ENCODE assay signal across 8 mouse cellular contexts in genomic region chr8:126659691-126660657, GRCm38 (mm10).
DNase-seq lines count a peak whose midpoint lies in the region; ATAC-seq and TF ChIP-seq lines count a peak whose summit lies in the region.

No protein-coding gene starts in this region.

- no peaks in the 10 kb centered on the region for H3K9me3 ChIP-seq in heart, embryonic 14.5 days (ENCODE audit: control insufficient read depth, low read length)
- H3K9me3 ChIP-seq in limb, embryonic 11.5 days (ENCODE audit: control insufficient read depth, low read length): no peaks in the 10 kb centered on the region
- no peaks in the 10 kb centered on the region for H3K9me3 ChIP-seq in midbrain, postnatal 0 days (ENCODE audit: low read length)

- no peaks in the 10 kb centered on the region for H3K27me3 ChIP-seq in heart, embryonic 14.5 days (ENCODE audit: control insufficient read depth, insufficient read depth, low read length)
- no peaks in the 10 kb centered on the region for H3K27me3 ChIP-seq in limb, embryonic 11.5 days (ENCODE audit: control insufficient read depth, insufficient read depth, low read length)
- no peaks in the 10 kb centered on the region for H3K27me3 ChIP-seq in midbrain, postnatal 0 days (ENCODE audit: insufficient read depth, low read length)
- no peaks in the 10 kb centered on the region for H3K27me3 ChIP-seq in cerebellum, adult 2 months (ENCODE audit: control insufficient read depth, insufficient read depth, low read length)

- no peaks in the 10 kb centered on the region for H3K36me3 ChIP-seq in heart, embryonic 14.5 days (ENCODE audit: control insufficient read depth, insufficient read depth, low read length)
- H3K36me3 ChIP-seq in limb, embryonic 11.5 days (ENCODE audit: control insufficient read depth, insufficient read depth, low read length): no peaks in the 10 kb centered on the region
- no peaks in the 10 kb centered on the region for H3K36me3 ChIP-seq in midbrain, postnatal 0 days (ENCODE audit: insufficient read depth, low read length)

- peak overlapping the region; percentile 55 for H3K4me2 ChIP-seq in heart, embryonic 14.5 days (ENCODE audit: low read length)
- H3K4me2 ChIP-seq in limb, embryonic 11.5 days (ENCODE audit: low read depth, severe bottlenecking): no peak overlapping the region; the same call in 1 of the 2 replicates
- H3K4me2 ChIP-seq in midbrain, postnatal 0 days (ENCODE audit: low read depth, low read length, poor library complexity, severe bottlenecking): peak overlapping the region; percentile 12; the same call in 1 of the 2 replicates

- ATAC-seq in CD4-positive, CD25-positive, alpha-beta regulatory T cell, adult 4 months: no peak
- ATAC-seq in heart, embryonic 14.5 days (ENCODE audit: insufficient number of reproducible peaks, insufficient read depth, low FRiP score, low read depth): 0 out of 2 replicates have a peak, but pooled peaks have one; percentile 42
- ATAC-seq in limb, embryonic 11.5 days (ENCODE audit: insufficient number of reproducible peaks, low FRiP score, low TSS enrichment, low read depth): no peak
- ATAC-seq in midbrain, postnatal 0 days (ENCODE audit: low FRiP score): no peak
- ATAC-seq in frontal cortex, adult (ENCODE audit: low TSS enrichment): no peak

- DNase-seq in CD4-positive, CD25-positive, alpha-beta regulatory T cell, adult 2 months (ENCODE audit: low read depth, low spot score): peak; percentile 47
- DNase-seq in brain, embryonic 14.5 days (ENCODE audit: low read depth): peak; percentile 73
- peak; percentile 44 for DNase-seq in limb, embryonic 11.5 days (ENCODE audit: low spot score)
- DNase-seq in midbrain, postnatal 0 days (ENCODE audit: low spot score): no peak
- no peak for DNase-seq in cerebellum, adult 2 months

- peaks cover 37 to 56% of the 10 kb centered on the region in 2 experiments for H3K4me1 ChIP-seq in heart, embryonic 14.5 days (ENCODE audit: control insufficient read depth in 2 of 2, insufficient read depth in 2 of 2, low read length in 2 of 2)
- peaks cover 39% of the 10 kb centered on the region for H3K4me1 ChIP-seq in limb, embryonic 11.5 days (ENCODE audit: control insufficient read depth, insufficient read depth, low read length)
- peaks cover 35% of the 10 kb centered on the region for H3K4me1 ChIP-seq in midbrain, postnatal 0 days (ENCODE audit: insufficient read depth, low read length)
- peaks cover 16% of the 10 kb centered on the region for H3K4me1 ChIP-seq in cerebellum, adult 2 months (ENCODE audit: control insufficient read depth, insufficient read depth, low read length)

- no peak for TF ChIP-seq POLR2A in brain, embryonic 14.5 days (IDR thresholded peaks at IDR 0.05; ENCODE audit: borderline replicate concordance, extremely low read depth, insufficient read depth, insufficient read length, poor library complexity, severe bottlenecking)
- no peak for TF ChIP-seq POLR2A in cerebellum, adult 2 months (IDR thresholded peaks at IDR 0.05; ENCODE audit: borderline replicate concordance, insufficient read depth, low read length)

- peak overlapping the region; percentile 71 for H3K9ac ChIP-seq in heart, embryonic 14.5 days (ENCODE audit: low read length)
- peak overlapping the region; percentile 38; the same call in 1 of the 2 replicates for H3K9ac ChIP-seq in limb, embryonic 11.5 days (ENCODE audit: low read length)
- no peak overlapping the region; the same call in 1 of the 2 replicates for H3K9ac ChIP-seq in midbrain, postnatal 0 days (replicated peaks; ENCODE audit: low read length, poor library complexity, severe bottlenecking)

- TF ChIP-seq CTCF in brain, embryonic 14.5 days (IDR thresholded peaks at IDR 0.05; ENCODE audit: borderline replicate concordance, extremely low read depth, insufficient read depth, insufficient read length): no peak
- TF ChIP-seq CTCF in midbrain, postnatal 0 days (IDR thresholded peaks at IDR 0.05): no peak
- TF ChIP-seq CTCF in cerebellum, adult 2 months (IDR thresholded peaks at IDR 0.05; ENCODE audit: borderline replicate concordance, insufficient read depth, low read depth, low read length): no peak

- H3K27ac ChIP-seq in heart, embryonic 14.5 days (replicated peaks in 1 of 2; ENCODE audit: control insufficient read depth in 1 of 2, insufficient read depth in 1 of 2, low read depth in 2 of 2, low read length in 2 of 2): peak overlapping the region; percentile 94 to 95
- H3K27ac ChIP-seq in limb, embryonic 11.5 days (replicated peaks; ENCODE audit: low read depth, low read length): peak overlapping the region; percentile 70; the same call in 1 of the 2 replicates
- H3K27ac ChIP-seq in midbrain, postnatal 0 days (ENCODE audit: low read depth, low read length): peak overlapping the region; percentile 63
- no peak overlapping the region for H3K27ac ChIP-seq in cerebellum, adult 2 months (ENCODE audit: insufficient read depth, low read length)

- peak overlapping the region; percentile 12 to 15; a peak in 3 of 4 replicates for H3K4me3 ChIP-seq in heart, embryonic 14.5 days (ENCODE audit: control insufficient read depth in 1 of 2, insufficient read depth in 1 of 2, low read depth in 1 of 2, low read length in 2 of 2)
- H3K4me3 ChIP-seq in limb, embryonic 11.5 days (ENCODE audit: low read depth, low read length): no peak overlapping the region
- no peak overlapping the region for H3K4me3 ChIP-seq in midbrain, postnatal 0 days (ENCODE audit: low read depth, low read length)
- no peak overlapping the region for H3K4me3 ChIP-seq in cerebellum, adult 2 months (replicated peaks; ENCODE audit: insufficient read depth, low read depth, low read length)

- WGBS in heart, embryonic 14.5 days: 34% methylated on average over 12 of the region's 12 CpGs
- WGBS in limb, embryonic 11.5 days: 54% methylated on average over 12 of the region's 12 CpGs
- 46% methylated on average over 12 of the region's 12 CpGs for WGBS in midbrain, postnatal 0 days
- WGBS in cerebellum, adult 2 months: 83% methylated on average over 12 of the region's 12 CpGs

Comparison
In these comparisons a context has a peak if more than half of its experiments do, and no peak if none do; other contexts are left out.
1. DNase-seq: peak in CD4-positive, CD25-positive, alpha-beta regulatory T cell, adult 2 months (single experiment), brain, embryonic 14.5 days (single experiment) and limb, embryonic 11.5 days (single experiment); none in midbrain, postnatal 0 days (single experiment) and cerebellum, adult 2 months (0 of 2).
2. H3K4me3 ChIP-seq: peak in heart, embryonic 14.5 days (2 of 2); none in limb, embryonic 11.5 days (single experiment), midbrain, postnatal 0 days (single experiment) and cerebellum, adult 2 months (single experiment).